ENCODE assay signal across 40 mouse cellular contexts in the genomic region with DNA sequence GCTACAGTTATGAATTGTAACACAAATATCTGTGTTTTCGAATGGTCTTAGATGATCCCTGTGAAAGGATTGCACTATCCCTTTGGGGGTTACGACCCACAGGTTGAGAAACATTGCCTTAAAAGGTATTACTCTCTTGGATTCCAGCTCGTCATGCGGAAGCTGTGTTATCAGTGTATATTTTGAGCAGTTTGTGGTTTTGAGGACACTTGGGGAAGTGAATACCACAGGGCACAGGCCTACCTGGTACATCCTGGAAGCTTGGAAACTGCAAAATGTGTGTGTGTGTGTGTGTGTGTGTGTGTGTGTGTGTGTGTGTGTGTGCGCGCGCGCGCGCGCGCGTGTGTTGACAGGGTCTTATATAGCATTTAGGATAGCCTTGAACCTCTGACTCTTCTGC. TPM values are rescaled to one million over a fixed set of nuclear protein-coding genes. Genes with fewer than 3 reads are reported as not detected.
DNase-seq lines count a peak whose midpoint lies in the region; ATAC-seq and TF ChIP-seq lines count a peak whose summit lies in the region.
"Had no signal": no experiment of that assay in that cellular context is flagged by ENCODE, and none has a peak within 500 bp of the region (broad histone marks: within the 10 kb centered on the region; RNA-seq: fewer than 3 reads in every experiment).

No protein-coding gene starts in this region.

- TF ChIP-seq CTCF in heart, adult 2 months (IDR thresholded peaks at IDR 0.05) = no peak

- peaks cover 1% of the 10 kb centered on the region for H3K4me1 ChIP-seq in heart, adult 2 months (ENCODE audit: control insufficient read depth, insufficient read depth, low read length)
- peaks cover 20 to 21% of the 10 kb centered on the region in 2 experiments; a peak in 3 of 4 replicates for H3K4me1 ChIP-seq in ES-E14 (ENCODE audit: control insufficient read depth in 2 of 2, insufficient read depth in 2 of 2, low read length in 2 of 2, poor library complexity in 1 of 2)
- H3K4me1 ChIP-seq in hindbrain, embryonic 16.5 days (ENCODE audit: control insufficient read depth, insufficient read depth, low read depth, low read length) = no peaks in the 10 kb centered on the region

- in situ Hi-C loops in ES-E14 (cut with MboI; ENCODE audit: low sequenced_read_pairs in 2 of 2, unreplicated experiment in 2 of 2) = no loop called here

- no peak overlapping the region for H3K9ac ChIP-seq in heart, adult 2 months (ENCODE audit: low read depth, low read length)
- H3K9ac ChIP-seq in ES-E14 (ENCODE audit: insufficient read depth, low read depth, low read length, poor library complexity, severe bottlenecking) = peak overlapping the region; percentile 83
- no peak overlapping the region for H3K9ac ChIP-seq in hindbrain, embryonic 16.5 days (ENCODE audit: low read depth, low read length)
- H3K9ac ChIP-seq: embryonic facial prominence, embryonic 13.5 days; forebrain, embryonic 15.5 days; heart, embryonic 13.5 days; hindbrain, embryonic 12.5 days; limb, embryonic 12.5 days; midbrain, embryonic 15.5 days had no signal

- no peaks in the 10 kb centered on the region for H3K79me2 ChIP-seq in heart, adult 2 months (replicated peaks; ENCODE audit: control insufficient read depth, insufficient read depth, low read length)

- no peaks in the 10 kb centered on the region for H3K9me3 ChIP-seq in ES-E14 (ENCODE audit: control insufficient read depth, insufficient read depth, low read depth, low read length)
- H3K9me3 ChIP-seq in hindbrain, embryonic 16.5 days (ENCODE audit: control insufficient read depth, low read length) = no peaks in the 10 kb centered on the region
- H3K9me3 ChIP-seq: embryonic facial prominence, embryonic 13.5 days; forebrain, embryonic 10.5 days; forebrain, embryonic 15.5 days; G1E; heart, embryonic 13.5 days; hindbrain, embryonic 12.5 days; limb, embryonic 12.5 days; midbrain, embryonic 15.5 days had no signal

- H3K27me3 ChIP-seq in heart, adult 2 months (ENCODE audit: control insufficient read depth, insufficient read depth, low read length) = no peaks in the 10 kb centered on the region
- no peaks in the 10 kb centered on the region; the same call in 1 of the 2 replicates for H3K27me3 ChIP-seq in hindbrain, embryonic 16.5 days (replicated peaks; ENCODE audit: control insufficient read depth, insufficient read depth, low read length)

- peak overlapping the region; percentile 93 for H3K27ac ChIP-seq in heart, adult 2 months
- peak overlapping the region; percentile 99 for H3K27ac ChIP-seq in ES-E14 (ENCODE audit: insufficient read depth, low read depth, low read length, poor library complexity, severe bottlenecking)
- H3K27ac ChIP-seq in hindbrain, embryonic 16.5 days (ENCODE audit: low read depth, low read length) = no peak overlapping the region
- H3K27ac ChIP-seq: embryonic facial prominence, embryonic 13.5 days; forebrain, embryonic 10.5 days; forebrain, embryonic 15.5 days; heart, embryonic 13.5 days; hindbrain, embryonic 12.5 days; left cerebral cortex, adult 2 months; limb, embryonic 12.5 days; midbrain, embryonic 15.5 days had no signal

- no peak overlapping the region for H3K4me3 ChIP-seq in heart, adult 2 months
- H3K4me3 ChIP-seq in ES-E14 (ENCODE audit: insufficient read depth in 1 of 2, low read depth in 1 of 2, low read length in 2 of 2, poor library complexity in 1 of 2, severe bottlenecking in 1 of 2) = peak overlapping the region; percentile 19 to 67
- no peak overlapping the region for H3K4me3 ChIP-seq in hindbrain, embryonic 16.5 days (ENCODE audit: low read length)
- H3K4me3 ChIP-seq: embryonic facial prominence, embryonic 13.5 days; forebrain, embryonic 10.5 days; forebrain, embryonic 15.5 days; heart, embryonic 13.5 days; hindbrain, embryonic 12.5 days; left cerebral cortex, adult 2 months; limb, embryonic 12.5 days; midbrain, embryonic 15.5 days had no signal

- no peaks in the 10 kb centered on the region for H3K36me3 ChIP-seq in heart, adult 2 months (ENCODE audit: control insufficient read depth, insufficient read depth, low read length)
- no peaks in the 10 kb centered on the region for H3K36me3 ChIP-seq in ES-E14 (ENCODE audit: control insufficient read depth, insufficient read depth, low read length, poor library complexity, severe bottlenecking)
- H3K36me3 ChIP-seq in hindbrain, embryonic 16.5 days (ENCODE audit: control insufficient read depth, insufficient read depth, low read length) = no peaks in the 10 kb centered on the region
- H3K36me3 ChIP-seq: embryonic facial prominence, embryonic 13.5 days; forebrain, embryonic 10.5 days; forebrain, embryonic 15.5 days; G1E; heart, embryonic 13.5 days; hindbrain, embryonic 12.5 days; limb, embryonic 12.5 days; midbrain, embryonic 15.5 days had no signal

- no peak for DNase-seq in heart, adult 2 months
- DNase-seq in heart, adult 8-10 months (ENCODE audit: low spot score) = no peak
- DNase-seq in 416B (ENCODE audit: low read depth) (peak; percentile 53), ES-E14 (ENCODE audit: low read depth, low spot score) (no peak)
- no peak for DNase-seq in thymus, postnatal 36 days
- DNase-seq: adrenal gland, postnatal 25 days; cerebellum, adult 11-12 months; cerebellum, adult 9-11 months; kidney, postnatal 14 days; lung, postnatal 36 days; right cerebral cortex, adult 18-20 months; spleen, adult 18-20 months; thymus, adult 2 months; thymus, postnatal 4 days had no signal

- 92% methylated on average over 13 of the region's 13 CpGs for WGBS in heart, adult 2 months
- 98% methylated on average over 11 of the region's 13 CpGs for WGBS in hindbrain, embryonic 16.5 days

- TF ChIP-seq EP300 in heart, adult 2 months (IDR thresholded peaks at IDR 0.05; ENCODE audit: insufficient read depth, low read depth, low read length) = no peak

- intact Hi-C loops in heart, adult 2 months (cut with DNase I) = no loop called here

- no peak for TF ChIP-seq POLR2A in heart, adult 2 months (IDR thresholded peaks at IDR 0.05; ENCODE audit: insufficient read depth, low read depth, low read length)

- peak; percentile 84 for ATAC-seq in megakaryocyte, adult 5-6 weeks (ENCODE audit: poor library complexity, severe bottlenecking)
- no peak for ATAC-seq in hindbrain, embryonic 16.5 days
- ATAC-seq: CD4-positive, CD25-positive, alpha-beta regulatory T cell, adult 4 months; forebrain, embryonic 15.5 days; intestine, embryonic 16.5 days; midbrain, embryonic 15.5 days had no signal

- H3K4me2 ChIP-seq in hindbrain, embryonic 16.5 days (ENCODE audit: low read length) = no peak overlapping the region
- H3K4me2 ChIP-seq: embryonic facial prominence, embryonic 13.5 days; forebrain, embryonic 15.5 days; heart, embryonic 13.5 days; hindbrain, embryonic 12.5 days; limb, embryonic 12.5 days; liver, embryonic 11.5 days; midbrain, embryonic 15.5 days had no signal

TF ChIP-seq in ES-E14, 5 proteins besides CTCF, POLR2A, EP300 and RAD21:
- TF ChIP-seq CHD2 (IDR thresholded peaks at IDR 0.05; ENCODE audit: low read depth, low read length) (peak; percentile 50; the same call in 1 of the 2 replicates), MAFK (IDR thresholded peaks at IDR 0.05; ENCODE audit: insufficient read depth, low read depth, low read length) (no peak)

RNA-seq across cellular contexts. Expression of gene Lrrc2, which starts 0.5 kb away (rescaled TPM):
- total RNA-seq in heart, adult 2 months (2021) = 100 to 1,000 TPM; 223 to 289 TPM
- polyA plus RNA-seq in heart, adult 2 months (2012; rRNA removed) = 57.3 and 69.4 TPM in 2 replicates
- 100 to 1,000 TPM; 286 to 346 (median 321) TPM for total RNA-seq in heart, adult 8-10 months (2022)
- total RNA-seq in ES-E14 (2012; rRNA removed) = 20.2 and 20.8 TPM in 2 replicates
- not detected in 2 replicates for total RNA-seq in megakaryocyte, adult 5-6 weeks (2015)
- total RNA-seq in megakaryocyte, adult 5-6 weeks (2017) = 0.04 TPM in 1 of 2 replicates, not detected in the other
- polyA plus RNA-seq in hindbrain, embryonic 16.5 days (2015; fragmentation: Nextera tagmentation; extraction: Ambion mirVana) = 1.1 and 1.2 TPM in 2 replicates
- total RNA-seq: neutrophil, adult 5-6 weeks had no signal
- polyA plus RNA-seq: G1E had no signal

RNA-seq across cellular contexts. Expression of gene Tdgf1, which starts 5.9 kb away (rescaled TPM):
- total RNA-seq in heart, adult 2 months (2021) = not detected
- polyA plus RNA-seq in heart, adult 2 months (2012; rRNA removed) = not detected in 2 replicates
- not detected for total RNA-seq in heart, adult 8-10 months (2022)
- 904 and 1,760 TPM in 2 replicates for total RNA-seq in ES-E14 (2012; rRNA removed)
- total RNA-seq in megakaryocyte, adult 5-6 weeks (2015) = not detected in 2 replicates
- total RNA-seq in megakaryocyte, adult 5-6 weeks (2017) = not detected in 2 replicates
- 0.20 and 0.28 TPM in 2 replicates for polyA plus RNA-seq in hindbrain, embryonic 16.5 days (2015; fragmentation: Nextera tagmentation; extraction: Ambion mirVana)
- total RNA-seq: adrenal gland, adult 18-20 months; adrenal gland, postnatal 25 days; gastrocnemius, adult 18-20 months; gastrocnemius, postnatal 4 days; heart, postnatal 36 days; layer of hippocampus, postnatal 10 days had no signal
- polyA plus RNA-seq: forebrain, embryonic 15.5 days; G1E; heart, embryonic 13.5 days; hindbrain, embryonic 12.5 days; intestine, embryonic 16.5 days; kidney, embryonic 14.5 days; limb, embryonic 12.5 days; liver, embryonic 11.5 days; liver, embryonic 16.5 days; lung, embryonic 16.5 days; midbrain, embryonic 15.5 days; neural tube, embryonic 11.5 days had no signal

RNA-seq across cellular contexts. Expression of gene Fam240a, which starts 35.2 kb away (rescaled TPM):
- total RNA-seq in heart, adult 2 months (2021) = not detected
- not detected in 2 replicates for polyA plus RNA-seq in heart, adult 2 months (2012; rRNA removed)
- not detected for total RNA-seq in heart, adult 8-10 months (2022)
- total RNA-seq in ES-E14 (2012; rRNA removed) = 1.0 TPM in 1 of 2 replicates, not detected in the other
- total RNA-seq in megakaryocyte, adult 5-6 weeks (2015) = not detected in 2 replicates
- total RNA-seq in megakaryocyte, adult 5-6 weeks (2017) = not detected in 2 replicates
- polyA plus RNA-seq in hindbrain, embryonic 16.5 days (2015; fragmentation: Nextera tagmentation; extraction: Ambion mirVana) = not detected in 2 replicates
- total RNA-seq: adrenal gland, adult 18-20 months; adrenal gland, postnatal 25 days; G1E; heart, postnatal 36 days; layer of hippocampus, postnatal 10 days; left cerebral cortex, adult 2 months; left cerebral cortex, postnatal 25 days had no signal
- polyA plus RNA-seq: embryonic facial prominence, embryonic 13.5 days; forebrain, embryonic 10.5 days; forebrain, embryonic 15.5 days; frontal cortex, adult 2 months; G1E; heart, embryonic 13.5 days; hindbrain, embryonic 12.5 days; intestine, embryonic 16.5 days; kidney, embryonic 14.5 days; limb, embryonic 12.5 days; liver, embryonic 11.5 days; liver, embryonic 16.5 days; lung, embryonic 16.5 days; midbrain, embryonic 15.5 days; neural tube, embryonic 11.5 days had no signal

RNA-seq across cellular contexts. Expression of gene Rtp3, which starts 38.5 kb away (rescaled TPM):
- total RNA-seq in heart, adult 2 months (2021) = 1 to 10 TPM; 3.5 to 3.8 TPM
- polyA plus RNA-seq in heart, adult 2 months (2012; rRNA removed) = 7.9 and 12.4 TPM in 2 replicates
- total RNA-seq in heart, adult 8-10 months (2022) = 1 to 10 TPM; 2.6 to 4.8 (median 3.7) TPM
- total RNA-seq in ES-E14 (2012; rRNA removed) = 0.62 and 1.1 TPM in 2 replicates
- not detected in 2 replicates for total RNA-seq in megakaryocyte, adult 5-6 weeks (2015)
- not detected in 2 replicates for total RNA-seq in megakaryocyte, adult 5-6 weeks (2017)
- not detected in 2 replicates for polyA plus RNA-seq in hindbrain, embryonic 16.5 days (2015; fragmentation: Nextera tagmentation; extraction: Ambion mirVana)
- total RNA-seq: neutrophil, adult 5-6 weeks had no signal
- polyA plus RNA-seq: CD4-positive, CD25-positive, alpha-beta regulatory T cell, adult 4 months; forebrain, embryonic 10.5 days; forebrain, embryonic 15.5 days; G1E; hindbrain, embryonic 12.5 days; limb, embryonic 12.5 days; midbrain, embryonic 15.5 days; neural tube, embryonic 11.5 days had no signal

Comparison
In these comparisons a context has a peak if more than half of its experiments do, and no peak if none do; other contexts are left out.
1. H3K4me3 ChIP-seq: peak in ES-E14 (2 of 2); none in heart, adult 2 months (single experiment) and hindbrain, embryonic 16.5 days (single experiment).
2. RNA of gene Lrrc2, which starts 0.5 kb away (total RNA-seq): 286 to 346 TPM in heart, adult 8-10 months, 223 to 289 TPM in heart, adult 2 months and 20.2 to 20.8 TPM in ES-E14; 0.04 TPM in megakaryocyte, adult 5-6 weeks; every median in the first group is over 10 times any median in the second.
3. RNA of gene Tdgf1, which starts 5.9 kb away (total RNA-seq): 904 to 1,760 TPM in ES-E14; not detected in heart, adult 2 months, not detected in heart, adult 8-10 months and not detected in megakaryocyte, adult 5-6 weeks; every median in the first group is over 100 times any median in the second.